Mouse (Mus musculus): ENCODE results near the gene Enoph1. TPM values are rescaled to one million over a fixed set of nuclear protein-coding genes. Genes with fewer than 3 reads are reported as not detected.

Enoph1 gene
- 4.2 and 10.5 TPM in 2 replicates for total RNA-seq (2015; ENCODE audit: low replicate concordance)
- 3.3 and 6.2 TPM in 2 replicates for total RNA-seq (2017; ENCODE audit: low replicate concordance)

GRCm38 (mm10) chr5:100039602-100040142 is at the start of gene Enoph1, which contains the start of gene Hnrnpdl:
Gene Enoph1, plus strand, starts transcription at chr5:100039985.
Gene Hnrnpdl, minus strand, starts transcription at chr5:100039664.
- peak; percentile 82 for ATAC-seq (replicated peaks; ENCODE audit: low FRiP score, poor library complexity, severe bottlenecking)

GRCm38 (mm10) chr5:99994166-99994565 is 45.6 kb upstream of the Enoph1 start:
- no peak for ATAC-seq (replicated peaks; ENCODE audit: low FRiP score, poor library complexity, severe bottlenecking)

- ATAC-seq (replicated peaks; ENCODE audit: low FRiP score, poor library complexity, severe bottlenecking), result no peak
Observed at GRCm38 (mm10) chr5:99994680-99995079, 45.1 kb upstream of the Enoph1 start.

- no peak for ATAC-seq (replicated peaks; ENCODE audit: low FRiP score, poor library complexity, severe bottlenecking)
Observed at GRCm38 (mm10) chr5:100000048-100000447, 39.7 kb upstream of the Enoph1 start.

GRCm38 (mm10) chr5:100000500-100000899 is 39.3 kb upstream of the Enoph1 start:
- ATAC-seq (replicated peaks; ENCODE audit: low FRiP score, poor library complexity, severe bottlenecking), result no peak

GRCm38 (mm10) chr5:100003895-100004294 is 35.9 kb upstream of the Enoph1 start:
- no peak for ATAC-seq (replicated peaks; ENCODE audit: low FRiP score, poor library complexity, severe bottlenecking)

GRCm38 (mm10) chr5:100005431-100005830 is 34.4 kb upstream of the Enoph1 start:
- ATAC-seq (replicated peaks; ENCODE audit: low FRiP score, poor library complexity, severe bottlenecking), result peak; percentile 48; the same call in 1 of the 2 replicates

- ATAC-seq (replicated peaks; ENCODE audit: low FRiP score, poor library complexity, severe bottlenecking), result 0 out of 2 replicates have a peak, but pooled peaks have one; percentile 21
Observed at GRCm38 (mm10) chr5:100005896-100006295, 33.9 kb upstream of the Enoph1 start.

- no peak for ATAC-seq (replicated peaks; ENCODE audit: low FRiP score, poor library complexity, severe bottlenecking)
Observed at GRCm38 (mm10) chr5:100006324-100007039, 33.3 kb upstream of the Enoph1 start.

GRCm38 (mm10) chr5:100007040-100007375 is 32.8 kb upstream of the Enoph1 start:
- no peak for ATAC-seq (replicated peaks; ENCODE audit: low FRiP score, poor library complexity, severe bottlenecking)

- no peak for ATAC-seq (replicated peaks; ENCODE audit: low FRiP score, poor library complexity, severe bottlenecking)
Observed at GRCm38 (mm10) chr5:100008485-100008884, 31.3 kb upstream of the Enoph1 start.

GRCm38 (mm10) chr5:100012599-100012998 is 27.2 kb upstream of the Enoph1 start:
- ATAC-seq (replicated peaks; ENCODE audit: low FRiP score, poor library complexity, severe bottlenecking), result no peak

- ATAC-seq (replicated peaks; ENCODE audit: low FRiP score, poor library complexity, severe bottlenecking), result no peak
Observed at GRCm38 (mm10) chr5:100020089-100020488, 19.7 kb upstream of the Enoph1 start.

- ATAC-seq (replicated peaks; ENCODE audit: low FRiP score, poor library complexity, severe bottlenecking), result no peak
Observed at GRCm38 (mm10) chr5:100024403-100024802, 15.4 kb upstream of the Enoph1 start.

GRCm38 (mm10) chr5:100024868-100025267 is 14.9 kb upstream of the Enoph1 start:
- ATAC-seq (replicated peaks; ENCODE audit: low FRiP score, poor library complexity, severe bottlenecking), result no peak

GRCm38 (mm10) chr5:100030069-100030468 is 9.7 kb upstream of the Enoph1 start:
- no peak for ATAC-seq (replicated peaks; ENCODE audit: low FRiP score, poor library complexity, severe bottlenecking)

- ATAC-seq (replicated peaks; ENCODE audit: low FRiP score, poor library complexity, severe bottlenecking), result no peak
Observed at GRCm38 (mm10) chr5:100032107-100032506, 7.7 kb upstream of the Enoph1 start.

- ATAC-seq (replicated peaks; ENCODE audit: low FRiP score, poor library complexity, severe bottlenecking), result no peak
Observed at GRCm38 (mm10) chr5:100032646-100033045, 7.1 kb upstream of the Enoph1 start.

GRCm38 (mm10) chr5:100035950-100036349 is 3.8 kb upstream of the Enoph1 start:
- ATAC-seq (replicated peaks; ENCODE audit: low FRiP score, poor library complexity, severe bottlenecking), result no peak

- ATAC-seq (replicated peaks; ENCODE audit: low FRiP score, poor library complexity, severe bottlenecking), result no peak
Observed at GRCm38 (mm10) chr5:100036681-100037080, 3.1 kb upstream of the Enoph1 start.

- peak; percentile 67 for ATAC-seq (replicated peaks; ENCODE audit: low FRiP score, poor library complexity, severe bottlenecking)
Observed at GRCm38 (mm10) chr5:100037965-100038713, 1.6 kb upstream of the Enoph1 start.

All from erythroid progenitor cell, adult 5-6 weeks (primary cell).